Mouse (Mus musculus): ENCODE data around the gene Coro1b.

DNA sequence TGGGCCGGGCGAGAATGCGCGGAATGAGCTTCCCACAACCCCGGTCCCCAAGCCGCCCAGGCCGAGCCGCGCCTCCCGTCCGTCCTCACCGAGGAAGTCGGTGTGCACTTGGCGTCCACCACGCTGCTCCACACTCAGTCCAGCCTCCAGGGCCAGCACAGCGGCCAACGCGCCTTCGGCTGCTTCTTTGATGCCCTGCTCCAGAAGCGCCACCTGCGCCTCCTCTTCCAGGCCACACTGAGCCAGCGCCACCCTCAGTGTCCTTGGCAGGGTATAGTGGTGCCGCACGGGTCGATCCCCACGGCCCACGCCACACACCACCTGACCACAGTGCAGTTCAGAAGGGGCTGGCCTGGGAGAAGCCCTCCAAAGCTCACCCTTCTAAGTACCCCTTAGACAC is 21.4 kb downstream of the Coro1b start:
- TF ChIP-seq POLR2A (IDR thresholded peaks at IDR 0.05; ENCODE audit: borderline replicate concordance, insufficient read depth, low read length), result no peak
- no peak for TF ChIP-seq CTCF (IDR thresholded peaks at IDR 0.05; ENCODE audit: borderline replicate concordance, insufficient read depth, low read depth, low read length)

All from cerebellum, adult 2 months (tissue).